Mouse (Mus musculus) embryonic fibroblast, embryonic 13.5 days (primary cell): ENCODE measurements around the gene Lrrn4cl. TPM values are rescaled to one million over a fixed set of nuclear protein-coding genes. Genes with fewer than 3 reads are reported as not detected.

Experiments used
- H3K27ac ChIP-seq: 2 replicates; pipeline ENCODE4 v1.5.1; 2012; ENCODE audit warnings: low read length, control low read depth, inconsistent platforms; ENCODE audit not compliant: insufficient read depth
- H3K4me1 ChIP-seq: 2 replicates; pipeline ENCODE4 v1.6.1; 2011; ENCODE audit warnings: low read length; ENCODE audit not compliant: control insufficient read depth, insufficient read depth
- H3K4me3 ChIP-seq: 2 replicates; pipeline ENCODE4 v1.5.1; 2011; ENCODE audit warnings: mild to moderate bottlenecking, control low read depth, low read length; ENCODE audit not compliant: insufficient read depth
- CTCF ChIP-seq: IDR thresholded peaks from 2 replicates; pipeline ENCODE4 v1.5.1; 2011; ENCODE audit warnings: mild to moderate bottlenecking, control low read depth, low read length, moderate library complexity, borderline replicate concordance; ENCODE audit not compliant: insufficient read depth
- POLR2A ChIP-seq: IDR thresholded peaks from 2 replicates; pipeline ENCODE4 v1.6.1; 2011; ENCODE audit warnings: low read depth, mild to moderate bottlenecking, control low read depth, low read length, moderate library complexity
- polyA plus RNA-seq: library from polyadenylated mRNA; stranded (reverse); fragments of >200 nt; gene quantifications from 2 replicates; pipeline ENCODE4 v1.2.4, GENCODE M21; 2011; ENCODE audit warnings: low read depth; ENCODE audit not compliant: missing spikeins, insufficient read length

The Lrrn4cl gene
- polyA plus RNA-seq, 1 experiment, result 5.9 TPM

GRCm38 (mm10) chr19:8875031-8875430 lies 24.5 kb downstream of the Lrrn4cl start:
- TF ChIP-seq CTCF (no peak), POLR2A (no peak)
- no peak overlapping the region for H3K27ac ChIP-seq
- H3K4me1 ChIP-seq, result no peaks in the 10 kb centered on the region
- no peak overlapping the region for H3K4me3 ChIP-seq

DNA sequence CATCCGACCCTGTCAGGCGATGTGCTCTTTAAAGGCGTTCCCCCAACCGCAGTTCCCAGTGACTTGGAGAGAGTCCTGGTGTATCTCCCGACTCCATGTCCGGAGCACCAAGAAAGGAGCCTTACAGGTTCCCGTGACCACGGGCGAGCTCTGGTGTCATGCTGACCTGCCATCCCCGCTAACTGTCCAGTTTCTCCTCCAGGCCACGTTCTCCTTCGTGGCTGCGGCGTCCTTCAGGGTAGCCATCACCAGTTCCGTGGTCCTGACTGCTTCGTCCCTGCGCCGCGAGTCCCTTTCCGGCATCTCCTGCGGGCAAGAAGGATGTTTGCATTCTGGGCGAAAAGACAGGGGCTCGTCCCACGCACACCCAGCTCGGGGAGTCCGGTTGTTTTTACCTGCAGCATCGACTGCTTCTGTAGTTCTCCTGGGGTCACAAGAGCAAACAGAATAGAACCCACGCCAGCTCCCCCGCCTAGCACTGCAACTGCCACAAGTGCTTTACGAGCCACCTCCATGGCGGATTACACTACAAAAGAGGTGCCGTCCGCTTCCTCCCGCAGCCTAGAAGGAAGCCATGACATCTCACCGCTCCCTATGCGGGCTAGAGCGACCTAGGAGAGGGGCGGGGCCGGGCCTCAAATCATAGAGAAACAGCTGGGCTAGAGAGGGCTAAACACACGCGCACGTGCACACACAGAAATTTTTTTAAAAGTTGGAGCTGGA lies 29.9 kb downstream of the Lrrn4cl start, which contains the start of gene Uqcc3:
TSS of gene Uqcc3 (minus strand) at position 613 of the 723 bp plus-strand sequence.
- TF ChIP-seq POLR2A, result peak; percentile 86
- no peak for TF ChIP-seq CTCF
- Histone ChIP-seq H3K4me1 (no peaks in the 10 kb centered on the region), H3K4me3 (peak within 1 kb of the TSS; percentile 70), H3K27ac (peak within 1 kb of the TSS; percentile 47)

DNA sequence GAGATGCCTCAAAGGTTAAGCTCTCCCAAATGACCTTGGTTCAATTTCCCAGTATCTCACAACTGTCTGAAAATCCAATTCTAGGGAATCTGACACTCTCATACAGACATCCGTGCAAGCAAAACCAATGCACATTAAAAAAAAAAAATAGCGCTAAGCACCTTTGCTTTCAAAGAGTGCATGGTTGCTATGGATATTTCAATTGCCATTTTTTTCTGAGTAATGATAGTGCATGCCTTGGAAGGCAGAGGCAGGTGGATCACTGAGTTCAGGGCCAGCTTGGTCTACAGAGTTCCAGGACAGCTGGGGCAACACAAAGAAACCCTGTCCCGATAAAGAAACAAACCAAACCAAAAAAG lies 30.4 kb downstream of the Lrrn4cl start:
- Histone ChIP-seq H3K27ac (no peak overlapping the region), H3K4me3 (peak overlapping the region; percentile 70; the same call in 1 of the 2 replicates)
- no peak for TF ChIP-seq CTCF
- no peak for TF ChIP-seq POLR2A

DNA sequence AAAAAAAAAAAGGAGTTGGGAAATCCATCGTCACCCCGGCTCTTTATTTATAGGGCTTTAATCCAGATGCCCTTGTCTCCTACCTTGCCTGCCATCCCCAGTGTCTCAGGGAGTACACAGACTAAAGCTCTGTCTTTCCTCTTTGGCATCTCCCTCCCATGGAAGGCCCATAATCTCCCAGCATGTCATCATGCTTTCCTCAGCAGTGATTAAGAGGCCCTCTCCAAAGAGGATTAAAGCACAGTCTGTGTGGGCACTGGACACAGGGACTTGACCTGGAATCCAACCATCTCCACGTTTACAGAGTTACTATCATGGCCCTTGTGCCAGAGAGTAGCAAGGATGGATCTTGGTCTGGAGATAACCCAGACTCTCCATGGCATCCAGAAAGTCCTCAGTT lies 33.0 kb downstream of the Lrrn4cl start, which contains the start of the genes Lbhd1 and Gm49403:
TSS of gene Lbhd1 (plus strand) at position 117 of the 400 bp plus-strand sequence.
TSS of gene Gm49403 (plus strand) at position 315 of the 400 bp plus-strand sequence.
- TF ChIP-seq POLR2A, result no peak
- H3K4me1 ChIP-seq, result no peaks in the 10 kb centered on the region
- H3K27ac ChIP-seq, result no peak within 1 kb of the TSS
- no peak within 1 kb of the TSS for H3K4me3 ChIP-seq

More for the DNA sequence above, 30.4 kb downstream of the Lrrn4cl start:
- H3K4me1 ChIP-seq, result no peaks in the 10 kb centered on the region

GRCm38 (mm10) chr19:8886916-8887584 lies 36.5 kb downstream of the Lrrn4cl start:
- peak; percentile 40 for TF ChIP-seq POLR2A
- no peak for TF ChIP-seq CTCF
- Histone ChIP-seq H3K4me3 (no peak overlapping the region), H3K4me1 (peaks cover 4% of the 10 kb centered on the region; the same call in 1 of the 2 replicates), H3K27ac (peak overlapping the region; percentile 58; the same call in 1 of the 2 replicates)

GRCm38 (mm10) chr19:8887585-8888463 lies 37.3 kb downstream of the Lrrn4cl start:
- TF ChIP-seq POLR2A, result peak; percentile 53
- no peak for TF ChIP-seq CTCF
- Histone ChIP-seq H3K27ac (peak overlapping the region; percentile 82), H3K4me1 (peaks cover 4% of the 10 kb centered on the region; the same call in 1 of the 2 replicates), H3K4me3 (peak overlapping the region; percentile 95)

GRCm38 (mm10) chr19:8888511-8889385 lies 38.2 kb downstream of the Lrrn4cl start, which contains the start of the genes 1810009A15Rik and Gm49416:
TSS of gene 1810009A15Rik (plus strand) at chr19:8888853.
TSS of gene Gm49416 (plus strand) at chr19:8888926.
- TF ChIP-seq CTCF (no peak), POLR2A (peak; percentile 95)

GRCm38 (mm10) chr19:8892829-8893766 lies 42.5 kb downstream of the Lrrn4cl start, which contains the start of gene Ints5:
TSS of gene Ints5 (plus strand) at chr19:8893005.
- TF ChIP-seq POLR2A (peak; percentile 89), CTCF (no peak)

More at GRCm38 (mm10) chr19:8888511-8889385, 38.2 kb downstream of the Lrrn4cl start, which contains the start of the genes 1810009A15Rik and Gm49416:
- peaks cover 4% of the 10 kb centered on the region; the same call in 1 of the 2 replicates for H3K4me1 ChIP-seq
- H3K27ac ChIP-seq, result peak within 1 kb of the TSS; percentile 82
- peak within 1 kb of the TSS; percentile 95 for H3K4me3 ChIP-seq

More at GRCm38 (mm10) chr19:8892829-8893766, 42.5 kb downstream of the Lrrn4cl start, which contains the start of gene Ints5:
- Histone ChIP-seq H3K4me3 (peak within 1 kb of the TSS; percentile 100), H3K27ac (peak within 1 kb of the TSS; percentile 45), H3K4me1 (peaks cover 7% of the 10 kb centered on the region)
